Mouse (Mus musculus) hindbrain, embryonic 13.5 days (tissue): Measurements from ENCODE around the gene Olfr884. TPM values are rescaled to one million over a fixed set of nuclear protein-coding genes. Genes with fewer than 3 reads are reported as not detected.

Experiments
- ATAC-seq: fragments of 200-750 bp; cut with Nextera tagmentation; 2 replicates; pipeline ENCODE4 v1.8.0; 2017; ENCODE audit warnings: moderate TSS enrichment; ENCODE audit not compliant: low FRiP score
- H3K27ac ChIP-seq: fragments of 300-500 bp; sonication (generic); 2 replicates; pipeline ENCODE4 v1.5.1; 2015; ENCODE audit warnings: inconsistent platforms, mild to moderate bottlenecking, moderate library complexity
- H3K27me3 ChIP-seq: fragments of 300-500 bp; sonication (generic); 2 replicates; pipeline ENCODE4 v1.6.1; 2015; ENCODE audit warnings: mild to moderate bottlenecking, inconsistent platforms
- H3K36me3 ChIP-seq: fragments of 300-500 bp; sonication (generic); 2 replicates; pipeline ENCODE4 v1.6.1; 2015; ENCODE audit warnings: mild to moderate bottlenecking, inconsistent platforms
- H3K4me1 ChIP-seq: fragments of 300-500 bp; sonication (generic); replicated peaks from 2 replicates; pipeline ENCODE4 v1.6.1; 2015; ENCODE audit warnings: inconsistent platforms
- H3K4me2 ChIP-seq: fragments of 300-500 bp; sonication (generic); 2 replicates; pipeline ENCODE4 v1.6.1; 2015; ENCODE audit warnings: inconsistent platforms, mild to moderate bottlenecking, moderate library complexity
- H3K4me3 ChIP-seq: fragments of 300-500 bp; sonication (generic); 2 replicates; pipeline ENCODE4 v1.5.1; 2015; ENCODE audit warnings: mild to moderate bottlenecking, inconsistent platforms
- H3K9ac ChIP-seq: fragments of 300-500 bp; sonication (generic); 2 replicates; pipeline ENCODE4 v1.6.1; 2015; ENCODE audit warnings: mild to moderate bottlenecking, inconsistent platforms
- H3K9me3 ChIP-seq: fragments of 300-500 bp; sonication (generic); 2 replicates; pipeline ENCODE4 v1.6.1; 2016; ENCODE audit warnings: inconsistent platforms
- WGBS: fragments of 180-500 bp; shearing (Covaris S2); methylation state at CpG from one replicate; pipeline ENCODE4 v1.1.7; 2015; 5-methylcytosine and 5-hydroxymethylcytosine counted together
- polyA plus RNA-seq: library from polyadenylated mRNA; unstranded; fragments of >200 nt; fragmentation: Nextera tagmentation; extraction: Ambion mirVana; gene quantifications from 2 replicates; pipeline ENCODE4 v1.2.1, GENCODE M21; 2015

Gene Olfr884
- polyA plus RNA-seq = not detected in 2 replicates

GRCm38 (mm10) chr9:38046255-38046654 is at the start of gene Olfr884:
Olfr884 (plus strand) TSS chr9:38046555.
- Histone ChIP-seq H3K27me3 (no peaks in the 10 kb centered on the region), H3K27ac (no peak within 1 kb of the TSS), H3K4me2 (no peak within 1 kb of the TSS), H3K4me3 (no peak within 1 kb of the TSS), H3K9ac (no peak within 1 kb of the TSS), H3K9me3 (no peaks in the 10 kb centered on the region), H3K36me3 (no peaks in the 10 kb centered on the region), H3K4me1 (no peaks in the 10 kb centered on the region)
- no peak for ATAC-seq
- WGBS = 81% methylated on average over 1 of the region's 1 CpGs

- Histone ChIP-seq H3K36me3 (no peaks in the 10 kb centered on the region), H3K9me3 (no peaks in the 10 kb centered on the region), H3K27ac (no peak overlapping the region), H3K9ac (no peak overlapping the region), H3K27me3 (no peaks in the 10 kb centered on the region), H3K4me2 (no peak overlapping the region), H3K4me3 (no peak overlapping the region), H3K4me1 (no peaks in the 10 kb centered on the region)
- 49% methylated on average over 2 of the region's 2 CpGs for WGBS
- no peak for ATAC-seq
These were observed 47.7 kb upstream of the Olfr884 start for GRCm38 (mm10) chr9:37998581-37999204.

GRCm38 (mm10) chr9:38000021-38000420 is 46.3 kb upstream of the Olfr884 start:
- WGBS = 67% methylated on average over 1 of the region's 1 CpGs
- Histone ChIP-seq H3K9me3 (no peaks in the 10 kb centered on the region), H3K4me2 (no peak overlapping the region), H3K9ac (no peak overlapping the region), H3K27me3 (no peaks in the 10 kb centered on the region), H3K4me1 (no peaks in the 10 kb centered on the region), H3K36me3 (no peaks in the 10 kb centered on the region), H3K4me3 (no peak overlapping the region), H3K27ac (no peak overlapping the region)
- no peak for ATAC-seq

GRCm38 (mm10) chr9:38025508-38025907 is 20.8 kb upstream of the Olfr884 start, which contains the start of gene Olfr883:
Olfr883 (plus strand) TSS chr9:38025808.
- Histone ChIP-seq H3K4me2 (no peak within 1 kb of the TSS), H3K27me3 (no peaks in the 10 kb centered on the region), H3K9me3 (no peaks in the 10 kb centered on the region), H3K4me3 (no peak within 1 kb of the TSS), H3K4me1 (no peaks in the 10 kb centered on the region), H3K36me3 (no peaks in the 10 kb centered on the region), H3K9ac (no peak within 1 kb of the TSS), H3K27ac (no peak within 1 kb of the TSS)
- no peak for ATAC-seq
- WGBS = 98% methylated on average over 1 of the region's 1 CpGs

GRCm38 (mm10) chr9:38061022-38061421 is 14.7 kb downstream of the Olfr884 start, which contains the start of gene Olfr885:
Olfr885 (plus strand) TSS chr9:38061322.
- Histone ChIP-seq H3K4me1 (no peaks in the 10 kb centered on the region), H3K27ac (no peak within 1 kb of the TSS), H3K4me2 (no peak within 1 kb of the TSS), H3K9ac (no peak within 1 kb of the TSS), H3K27me3 (no peaks in the 10 kb centered on the region), H3K36me3 (no peaks in the 10 kb centered on the region), H3K4me3 (no peak within 1 kb of the TSS), H3K9me3 (no peaks in the 10 kb centered on the region)
- ATAC-seq = no peak
- 91% methylated on average over 3 of the region's 3 CpGs for WGBS

- Histone ChIP-seq H3K4me3 (no peak within 1 kb of the TSS), H3K4me1 (no peaks in the 10 kb centered on the region), H3K36me3 (no peaks in the 10 kb centered on the region), H3K27me3 (no peaks in the 10 kb centered on the region), H3K4me2 (no peak within 1 kb of the TSS), H3K27ac (no peak within 1 kb of the TSS), H3K9ac (no peak within 1 kb of the TSS), H3K9me3 (no peaks in the 10 kb centered on the region)
- 89% methylated on average over 1 of the region's 1 CpGs for WGBS
- no peak for ATAC-seq
These were observed 37.4 kb downstream of the Olfr884 start, which contains the start of gene Olfr887 for GRCm38 (mm10) chr9:38083772-38084171. Olfr887 (plus strand) TSS chr9:38084072.

Other genes starting within 250 kb of the Olfr884 start
- not detected in 2 replicates for gene Olfr876, start 243.5 kb upstream of the Olfr884 start, polyA plus RNA-seq
- gene Olfr877, start 192.3 kb upstream of the Olfr884 start, polyA plus RNA-seq = not detected in 2 replicates
- gene Olfr145, start 149.8 kb upstream of the Olfr884 start, polyA plus RNA-seq = not detected in 2 replicates
- gene Olfr878, start 128.7 kb upstream of the Olfr884 start, polyA plus RNA-seq = not detected in 2 replicates
- not detected in 2 replicates for gene Olfr881, start 54.7 kb upstream of the Olfr884 start, polyA plus RNA-seq
- gene Olfr883, start 20.7 kb upstream of the Olfr884 start, polyA plus RNA-seq = not detected in 2 replicates
- not detected in 2 replicates for gene Olfr885, start 14.8 kb downstream of the Olfr884 start, polyA plus RNA-seq
- not detected in 2 replicates for gene Olfr887, start 37.5 kb downstream of the Olfr884 start, polyA plus RNA-seq
- not detected in 2 replicates for gene Olfr888, start 61.6 kb downstream of the Olfr884 start, polyA plus RNA-seq
- gene Olfr889, start 68.6 kb downstream of the Olfr884 start, polyA plus RNA-seq = 0.06 and 0.08 TPM in 2 replicates
- gene Olfr890, start 96.0 kb downstream of the Olfr884 start, polyA plus RNA-seq = not detected in 2 replicates
- not detected in 2 replicates for gene Olfr891, start 134.3 kb downstream of the Olfr884 start, polyA plus RNA-seq
- gene Olfr893, start 161.8 kb downstream of the Olfr884 start, polyA plus RNA-seq = not detected in 2 replicates
- gene Olfr894, start 171.5 kb downstream of the Olfr884 start, polyA plus RNA-seq = not detected in 2 replicates
- not detected in 2 replicates for gene Olfr143, start 206.2 kb downstream of the Olfr884 start, polyA plus RNA-seq
- not detected in 2 replicates for gene Olfr895, start 221.3 kb downstream of the Olfr884 start, polyA plus RNA-seq
- not detected in 2 replicates for gene Olfr896-ps1, start 244.6 kb downstream of the Olfr884 start, polyA plus RNA-seq